Mouse (Mus musculus): ENCODE measurements around the gene Olfr776.
"Not testable (repeated sequence)": the region's sequence is repeated elsewhere in the genome, so short reads cannot be mapped to it uniquely, and the experiment has no call there.

The Olfr776 gene

DNA sequence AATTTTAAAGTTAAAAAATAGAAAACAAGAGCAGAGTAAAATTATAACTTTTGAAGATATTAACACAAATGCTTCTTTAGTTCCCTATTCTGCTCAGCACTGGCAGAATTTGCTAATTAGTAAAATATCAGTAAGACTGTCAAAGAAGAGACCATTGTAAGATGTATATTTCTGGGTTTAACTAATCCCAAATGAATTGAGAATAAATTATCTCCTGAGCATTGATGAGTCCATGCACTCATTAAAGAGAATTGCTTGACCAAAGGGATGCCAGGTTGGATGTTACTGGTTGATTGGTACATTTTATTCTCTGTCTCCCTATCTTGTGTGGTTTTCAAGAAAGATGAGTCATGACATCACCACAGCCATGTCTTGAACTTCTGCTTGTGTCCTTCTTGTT, at the start of gene Olfr776:
Olfr776 (plus strand) TSS at position 301 of the 400 bp plus-strand sequence.
- no peak for DNase-seq (ENCODE audit: low spot score in 2 of 2)

DNA sequence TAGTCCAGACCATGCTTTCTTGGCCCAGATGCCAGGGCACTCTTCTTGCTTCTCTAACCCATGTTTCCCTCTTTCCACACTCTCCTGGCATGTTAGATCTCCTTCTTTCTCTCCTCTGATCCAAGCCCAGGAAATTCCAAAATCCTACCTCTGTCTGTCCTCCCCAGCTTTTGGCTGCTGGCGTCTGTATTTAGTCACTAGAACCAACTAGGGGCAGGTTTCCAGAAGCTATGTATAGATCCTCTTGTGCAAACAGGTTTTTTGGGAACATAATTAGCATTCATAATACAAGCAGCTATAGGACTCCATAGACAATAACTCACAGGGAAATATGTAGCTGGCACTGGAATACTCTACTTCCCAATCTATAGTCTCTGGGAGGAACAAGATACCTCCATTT, 28.2 kb upstream of the Olfr776 start:
- DNase-seq (ENCODE audit: low spot score in 2 of 2): no peak

DNA sequence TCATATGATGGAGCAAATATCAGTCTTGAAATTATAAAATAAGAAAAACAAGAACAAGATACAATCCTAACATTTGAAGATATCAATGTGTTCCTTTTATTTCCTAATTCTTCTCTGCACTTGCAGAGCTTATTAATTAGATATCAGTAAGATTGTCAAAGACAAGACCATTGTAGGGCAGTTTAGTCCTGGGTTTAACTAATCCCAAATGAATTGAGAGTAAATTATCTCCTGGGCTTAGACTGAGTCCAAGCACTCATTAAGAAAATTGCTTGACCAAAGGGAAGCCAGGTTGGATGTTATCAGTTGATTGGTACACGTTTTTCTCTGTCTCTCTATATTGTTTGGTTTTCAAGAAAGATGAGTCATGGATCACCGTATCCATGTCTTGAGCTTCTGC, 23.0 kb upstream of the Olfr776 start, which contains the start of gene Olfr774:
Olfr774 (plus strand) TSS at position 301 of the 400 bp plus-strand sequence.
- DNase-seq (ENCODE audit: low spot score in 2 of 2): no peak

DNA sequence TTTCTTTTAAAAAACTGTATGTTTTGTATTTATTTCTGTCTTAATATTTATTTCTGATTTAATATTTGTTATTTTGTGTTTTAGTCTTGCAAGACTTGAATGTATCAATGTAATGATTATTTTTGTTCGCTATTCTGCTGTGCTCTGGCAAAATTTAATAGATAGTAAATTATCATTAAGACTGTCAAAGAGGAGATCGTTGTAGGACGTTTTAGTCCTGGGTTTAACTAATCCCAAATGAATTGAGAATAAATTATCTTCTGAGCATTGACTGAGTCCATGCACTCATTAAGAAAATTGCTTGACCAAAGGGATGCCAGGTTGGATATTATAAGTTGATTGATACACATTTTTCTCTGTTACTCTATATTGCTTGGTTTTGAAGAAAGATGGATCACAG, 10.8 kb upstream of the Olfr776 start, which contains the start of gene Olfr775:
Olfr775 (plus strand) TSS at position 301 of the 400 bp plus-strand sequence.
- no peak for DNase-seq (ENCODE audit: low spot score in 2 of 2)

DNA sequence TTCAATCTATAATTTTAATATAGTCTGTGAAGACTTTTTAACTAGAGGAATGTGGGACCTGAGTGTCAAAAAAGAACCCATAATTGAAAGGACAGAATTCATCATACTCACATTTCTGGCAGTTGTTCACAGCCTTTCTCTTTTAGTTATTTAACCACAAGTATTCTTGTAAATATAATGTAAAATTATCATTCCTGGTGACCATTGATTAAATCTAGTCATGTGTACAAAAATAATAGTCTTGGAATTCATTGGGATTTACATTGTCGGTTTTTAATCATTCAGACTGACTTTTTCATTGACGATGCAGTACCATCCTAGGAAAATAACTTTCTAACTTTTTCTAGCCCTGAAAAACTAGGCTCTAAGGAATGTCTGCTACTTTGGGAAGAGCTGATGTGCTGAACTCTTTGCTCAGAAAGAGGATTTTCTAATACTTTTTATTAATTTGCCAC, 12.2 kb downstream of the Olfr776 start, which contains the start of gene Olfr777:
Olfr777 (minus strand) TSS at position 405 of the 455 bp plus-strand sequence.
- DNase-seq (ENCODE audit: low spot score in 2 of 2): no peak

DNA sequence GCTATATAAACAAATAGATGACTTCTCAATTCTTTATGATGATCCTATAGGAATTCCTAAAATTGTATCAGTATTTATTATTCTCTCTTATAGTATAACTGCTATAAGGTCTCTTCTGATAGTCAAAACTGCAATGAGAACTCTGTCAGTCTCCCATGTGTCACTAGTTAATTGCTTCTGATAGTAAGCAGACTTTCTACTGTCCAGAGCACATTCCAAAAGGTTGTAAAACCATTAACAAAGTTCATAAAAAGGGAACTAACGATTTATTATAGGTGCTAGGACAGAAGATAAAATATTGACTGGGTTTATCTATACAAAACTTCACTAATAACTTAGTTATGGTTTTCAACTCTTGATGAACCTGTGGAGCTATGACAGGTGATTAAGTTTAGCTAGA, 54.0 kb downstream of the Olfr776 start:
- not testable (repeated sequence) for DNase-seq (ENCODE audit: low spot score in 2 of 2)

DNA sequence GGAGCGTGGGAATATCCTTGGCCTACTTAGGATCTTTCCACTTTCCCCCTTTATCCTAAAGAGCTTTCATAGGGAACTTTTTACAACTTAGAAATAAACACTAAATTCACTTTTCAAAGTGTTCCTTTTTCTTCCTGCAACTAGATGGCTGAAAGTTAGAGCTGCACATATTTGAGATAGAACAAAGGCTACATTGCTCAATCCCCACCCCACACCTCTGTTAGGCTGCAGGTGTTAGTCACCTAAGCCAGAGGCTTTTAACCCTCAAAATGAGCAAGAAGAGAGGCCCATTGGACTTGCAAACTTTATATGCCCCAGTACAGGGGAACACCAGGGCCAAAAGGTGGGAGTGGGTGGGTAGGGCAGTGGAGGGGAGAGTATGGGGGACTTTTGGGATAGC, 54.6 kb downstream of the Olfr776 start:
- not testable (repeated sequence) for DNase-seq (ENCODE audit: low spot score in 2 of 2)
